Mouse (Mus musculus): Measurements from ENCODE around the gene Tceal5.
"Not testable (repeated sequence)": the region's sequence is repeated elsewhere in the genome, so short reads cannot be mapped to it uniquely, and the experiment has no call there.

Tceal5 gene

GRCm38 (mm10) chrX:136203664-136204066, at the start of gene Tceal5:
TSS of gene Tceal5 (minus strand) at chrX:136203876.
- peak in 1 of 2 experiments; percentile 16 for DNase-seq (ENCODE audit: low spot score in 2 of 2)

- DNase-seq (ENCODE audit: low spot score in 2 of 2) = no peak
Measured at GRCm38 (mm10) chrX:136252023-136252729, 48.5 kb upstream of the Tceal5 start.

GRCm38 (mm10) chrX:136249671-136250070, 46.0 kb upstream of the Tceal5 start:
- DNase-seq (ENCODE audit: low spot score in 2 of 2) = no peak

DNA sequence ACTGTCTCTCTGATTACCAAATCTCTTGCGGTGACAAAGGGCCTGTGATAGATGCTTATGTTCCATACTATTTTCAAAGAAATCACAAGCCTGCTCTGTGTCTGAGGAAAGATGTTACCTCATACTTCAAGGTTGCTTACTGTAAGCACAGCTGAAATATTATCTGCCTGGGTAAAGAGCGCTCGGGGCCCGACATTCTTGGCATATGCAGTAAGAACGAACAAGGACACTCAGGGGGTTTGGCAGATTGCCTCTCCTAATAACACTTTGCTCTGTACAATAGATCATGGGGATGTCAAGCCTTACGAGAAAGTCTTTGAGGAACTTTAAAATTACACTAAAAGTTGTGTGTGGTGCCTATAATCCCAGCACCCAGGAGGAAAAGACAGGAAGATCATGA, 45.1 kb upstream of the Tceal5 start:
- DNase-seq (ENCODE audit: low spot score in 2 of 2) = no peak

DNA sequence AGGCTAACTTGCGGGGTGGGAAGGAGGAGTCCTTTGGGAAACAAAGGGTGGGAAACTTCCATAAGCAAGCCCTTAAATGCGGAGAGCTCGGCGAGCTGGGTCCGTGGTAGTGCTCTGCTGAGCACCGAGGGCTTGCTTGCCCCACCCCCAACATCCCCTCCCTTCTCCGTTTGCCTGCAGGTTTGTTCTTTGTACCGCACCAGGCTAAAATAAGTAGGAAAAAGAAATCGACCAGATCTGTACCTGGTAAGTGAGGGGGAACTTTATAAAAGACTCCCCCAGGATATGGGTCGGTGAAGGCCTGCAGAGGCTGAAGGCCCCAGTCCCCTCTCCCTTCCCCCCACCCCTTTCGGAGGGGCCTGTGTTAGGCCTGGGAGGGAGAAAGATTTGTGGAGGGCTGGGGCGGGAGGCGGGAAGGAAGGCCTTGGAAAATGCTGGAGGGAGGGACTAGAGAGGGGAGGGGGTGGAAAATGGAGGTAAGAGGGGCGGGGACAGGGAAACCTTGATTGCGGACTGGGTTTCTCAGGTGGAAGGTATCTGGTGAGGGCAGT, 41.9 kb upstream of the Tceal5 start:
- no peak for DNase-seq (ENCODE audit: low spot score in 2 of 2)

DNA sequence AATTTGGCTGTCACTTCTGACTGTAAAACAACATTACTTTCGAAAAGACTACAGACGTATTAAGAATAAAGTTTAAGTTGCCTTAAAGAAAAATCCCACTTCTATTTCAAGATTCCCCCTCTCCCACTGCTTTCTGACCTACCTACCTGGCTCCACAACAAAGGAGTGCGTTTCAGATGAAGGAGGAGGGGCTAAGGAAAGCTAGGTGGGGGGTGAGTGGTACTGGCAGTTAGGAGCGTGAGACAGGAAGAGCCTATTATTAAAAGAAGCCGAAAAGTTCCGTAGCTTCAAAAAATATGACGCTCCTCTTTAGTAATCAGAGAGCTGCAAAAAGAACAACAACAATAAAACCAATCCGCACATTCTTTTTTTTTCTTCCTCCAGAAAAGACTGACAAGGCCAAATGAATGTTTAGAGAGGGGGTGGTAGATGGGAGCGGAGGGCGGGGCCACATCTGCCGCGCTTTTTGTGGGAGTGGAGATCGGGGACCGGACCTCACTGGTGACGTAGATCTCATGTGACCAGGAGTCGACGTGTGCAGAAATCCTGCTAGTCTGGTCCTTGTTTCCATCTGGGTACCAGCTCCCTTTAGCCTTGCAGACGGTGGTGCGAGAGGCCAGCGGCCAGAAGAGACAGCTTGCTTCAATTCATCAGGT, 41.0 kb upstream of the Tceal5 start, which contains the start of gene Tceal9:
Tceal9 (plus strand) TSS at position 506 of the 656 bp plus-strand sequence.
- peak; percentile 66 to 75 for DNase-seq (ENCODE audit: low spot score in 2 of 2)

DNA sequence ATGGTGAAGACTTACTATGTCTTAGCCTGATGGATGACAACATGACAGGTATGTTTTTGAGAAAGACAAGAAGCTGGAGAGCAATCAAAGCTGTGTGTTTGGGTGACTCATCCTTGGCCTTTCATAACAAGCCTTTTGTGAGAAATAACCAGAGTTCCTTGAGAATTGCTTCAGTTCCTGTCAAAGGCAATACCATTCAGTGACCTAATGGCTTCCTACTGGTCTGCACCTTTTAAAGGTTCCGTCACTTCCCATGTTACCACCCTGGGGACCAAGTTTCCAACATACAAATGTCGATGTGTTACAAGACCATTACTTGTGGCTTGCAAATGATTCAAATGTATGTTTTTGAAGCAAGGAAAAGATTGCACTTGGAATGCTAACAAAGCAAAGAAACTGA, 39.5 kb upstream of the Tceal5 start:
- no peak for DNase-seq (ENCODE audit: low spot score in 2 of 2)

GRCm38 (mm10) chrX:136238118-136238517, 34.4 kb upstream of the Tceal5 start:
- no peak for DNase-seq (ENCODE audit: low spot score in 2 of 2)

GRCm38 (mm10) chrX:136227768-136228167, 24.1 kb upstream of the Tceal5 start:
- no peak for DNase-seq (ENCODE audit: low spot score in 2 of 2)

- DNase-seq (ENCODE audit: low spot score in 2 of 2) = no peak
Measured at GRCm38 (mm10) chrX:136223714-136224113, 20.0 kb upstream of the Tceal5 start.

- DNase-seq (ENCODE audit: low spot score in 2 of 2) = no peak
Measured at GRCm38 (mm10) chrX:136216303-136216702, 12.6 kb upstream of the Tceal5 start.

- DNase-seq (ENCODE audit: low spot score in 2 of 2) = not testable (repeated sequence)
Measured at GRCm38 (mm10) chrX:136214729-136215677, 11.3 kb upstream of the Tceal5 start, which contains the start of the genes Tceal7 and Bex1. TSS of gene Tceal7 (plus strand) at chrX:136214779. TSS of gene Bex1 (minus strand) at chrX:136215513.

DNA sequence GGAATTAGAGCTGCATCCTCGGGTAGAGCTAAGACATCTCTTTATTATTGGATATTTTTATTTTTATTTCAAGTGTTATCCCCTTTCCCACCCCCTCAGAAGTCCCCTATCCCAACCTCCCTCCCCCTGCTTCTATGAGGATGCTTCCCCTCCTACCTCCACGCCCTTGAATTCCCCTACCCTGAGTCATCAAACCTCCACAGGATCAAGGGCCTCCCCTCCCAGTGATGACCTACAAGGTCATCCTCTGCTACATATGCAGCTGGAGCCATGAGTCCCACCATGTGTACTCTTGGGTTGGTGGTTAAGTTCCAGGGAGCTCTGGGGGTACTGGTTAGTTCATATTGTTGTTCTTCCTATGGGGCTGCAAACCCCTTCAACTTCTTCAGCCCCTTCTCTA, 9.7 kb upstream of the Tceal5 start:
- DNase-seq (ENCODE audit: low spot score in 2 of 2) = no peak

DNA sequence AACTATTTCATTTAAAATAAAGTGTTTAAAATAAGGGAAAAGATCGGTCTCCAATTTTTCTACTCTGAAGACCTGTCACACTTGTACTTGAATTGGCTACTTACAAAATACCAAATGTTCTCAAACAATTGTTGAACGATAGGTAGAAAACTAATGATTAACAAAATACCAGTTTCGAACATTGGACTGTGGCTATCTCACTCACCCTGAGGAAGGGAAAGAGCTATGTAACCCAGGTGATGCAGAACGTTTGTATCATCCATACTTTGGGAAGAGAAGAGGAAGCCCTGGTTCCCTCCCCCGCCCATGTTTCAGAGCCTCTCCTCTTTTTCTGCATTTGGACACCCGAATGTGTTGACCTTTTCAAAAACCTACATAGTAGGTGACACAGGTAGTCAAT, 730 bp upstream of the Tceal5 start:
- no peak for DNase-seq (ENCODE audit: low spot score in 2 of 2)

GRCm38 (mm10) chrX:136203257-136203656, 419 bp downstream of the Tceal5 start:
- DNase-seq (ENCODE audit: low spot score in 2 of 2) = no peak

- no peak for DNase-seq (ENCODE audit: low spot score in 2 of 2)
Measured at GRCm38 (mm10) chrX:136196873-136197272, 6.8 kb downstream of the Tceal5 start.

GRCm38 (mm10) chrX:136195193-136195944, 8.3 kb downstream of the Tceal5 start:
- no peak for DNase-seq (ENCODE audit: low spot score in 2 of 2)

DNA sequence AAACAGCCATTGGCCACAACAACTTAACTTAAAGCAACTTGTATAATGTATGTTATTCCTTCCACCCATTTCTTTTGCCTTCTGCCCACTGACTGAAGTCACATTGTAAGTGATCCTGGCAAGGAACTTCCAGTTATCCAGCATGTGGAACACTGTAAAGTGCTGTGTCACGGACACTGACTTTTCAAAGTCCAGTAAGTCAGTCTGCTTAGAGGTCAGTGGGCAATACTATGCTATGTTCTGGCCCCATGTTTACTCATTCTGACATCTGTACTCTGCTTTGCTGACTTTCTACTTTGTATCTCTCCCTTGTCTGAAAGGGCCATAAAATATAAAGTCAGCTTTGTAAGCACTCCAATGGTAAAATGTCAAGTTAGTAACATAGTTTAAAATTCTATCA, 20.6 kb downstream of the Tceal5 start:
- DNase-seq (ENCODE audit: low spot score in 2 of 2) = no peak

- DNase-seq (ENCODE audit: low spot score in 2 of 2) = no peak
Measured at GRCm38 (mm10) chrX:136180897-136181553, 22.7 kb downstream of the Tceal5 start.

- DNase-seq (ENCODE audit: low spot score in 2 of 2) = no peak
Measured at GRCm38 (mm10) chrX:136172786-136173185, 30.9 kb downstream of the Tceal5 start.
